Mouse (Mus musculus) adipocyte (in vitro differentiated cells): ENCODE data around the gene A630001G21Rik.
"Not testable (repeated sequence)": the region's sequence is repeated elsewhere in the genome, so short reads cannot be mapped to it uniquely, and the experiment has no call there.

ENCODE experiments used
- DNase-seq: peaks from one replicate; pipeline ENCODE4 v3.0.0-alpha.2; 2016; ENCODE audit warnings: low spot score

Gene A630001G21Rik

DNA sequence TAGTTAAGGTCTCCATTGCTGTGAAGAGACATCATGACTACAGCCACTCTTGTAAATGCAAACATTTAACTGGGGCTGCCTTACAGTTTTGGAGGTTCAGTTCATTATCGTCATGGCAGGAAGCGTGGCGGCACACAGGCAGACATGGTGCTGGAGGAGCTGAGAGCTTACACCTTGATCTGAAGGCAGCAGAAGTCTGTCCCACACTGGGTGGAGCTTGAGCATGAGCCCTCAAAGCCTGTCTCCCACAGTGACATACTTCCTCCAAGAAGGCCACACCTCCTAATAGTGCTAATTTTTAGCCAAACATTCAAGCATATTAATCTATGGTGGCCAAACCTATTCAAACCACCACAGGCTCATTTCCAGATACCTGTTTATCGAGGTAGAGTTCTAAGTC lies at the start of gene A630001G21Rik:
TSS of gene A630001G21Rik (minus strand) at position 208 of the 400 bp plus-strand sequence.
- no peak for DNase-seq

- DNase-seq, result no peak
Observed at GRCm38 (mm10) chr1:85827166-85827565, 48.7 kb upstream of the A630001G21Rik start.

DNA sequence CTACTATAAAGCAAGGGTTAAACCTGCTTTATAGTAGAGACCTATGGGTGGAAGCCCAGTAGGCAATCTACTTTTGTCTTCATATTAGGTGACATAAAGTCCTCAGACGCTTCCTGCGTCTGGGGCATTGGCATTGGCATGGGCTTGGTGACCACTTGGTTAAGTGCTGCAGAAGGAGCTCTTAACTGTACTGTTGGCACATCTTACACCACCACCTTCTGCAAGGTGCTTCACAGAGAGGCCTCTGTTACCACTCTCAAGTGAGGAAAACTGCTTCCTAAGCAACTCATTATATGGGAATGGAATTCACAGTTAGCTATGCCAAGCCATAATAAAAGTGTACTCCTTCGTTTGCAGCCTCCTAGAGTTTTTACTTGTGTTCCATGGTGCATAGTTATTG lies 46.5 kb upstream of the A630001G21Rik start:
- DNase-seq, result no peak

GRCm38 (mm10) chr1:85822239-85822638 lies 43.8 kb upstream of the A630001G21Rik start:
- DNase-seq, result no peak

DNA sequence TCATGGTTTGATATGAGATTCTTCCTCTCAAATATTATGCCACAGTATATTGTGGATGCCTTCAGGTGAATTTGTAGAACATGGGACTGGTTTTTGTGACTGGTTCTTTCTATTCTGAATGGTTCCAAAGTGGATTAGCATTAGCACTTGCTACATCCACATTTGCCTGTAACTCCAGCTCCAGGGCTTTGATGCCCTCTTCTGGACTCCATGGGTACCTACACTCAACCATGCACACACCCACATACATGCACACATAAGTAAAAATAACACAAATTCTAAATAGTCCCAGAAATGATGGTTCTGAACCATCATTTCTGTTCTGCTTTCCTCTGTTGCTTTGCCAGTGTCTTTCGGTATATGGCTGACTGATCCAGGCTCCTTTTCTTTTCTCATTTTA lies 41.3 kb upstream of the A630001G21Rik start:
- DNase-seq, result no peak

DNA sequence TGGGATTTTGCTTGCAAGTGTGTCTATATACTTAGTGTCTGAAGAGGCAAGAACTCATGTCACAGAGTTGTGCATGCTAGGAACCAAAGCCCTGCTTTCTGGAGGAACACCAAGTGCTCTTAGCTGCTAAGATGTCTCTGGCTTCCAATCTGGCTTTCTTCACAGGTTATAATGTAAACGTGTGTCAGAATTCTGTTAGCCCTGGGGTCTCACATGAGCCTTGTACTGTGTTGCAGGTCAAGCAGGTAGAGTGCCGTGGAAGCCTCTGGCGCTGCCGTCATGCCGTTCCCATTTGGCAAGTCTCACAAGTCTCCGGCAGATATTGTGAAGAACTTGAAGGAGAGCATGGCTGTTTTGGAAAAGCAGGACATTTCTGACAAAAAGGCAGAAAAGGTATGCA lies 39.7 kb upstream of the A630001G21Rik start:
- no peak for DNase-seq

DNA sequence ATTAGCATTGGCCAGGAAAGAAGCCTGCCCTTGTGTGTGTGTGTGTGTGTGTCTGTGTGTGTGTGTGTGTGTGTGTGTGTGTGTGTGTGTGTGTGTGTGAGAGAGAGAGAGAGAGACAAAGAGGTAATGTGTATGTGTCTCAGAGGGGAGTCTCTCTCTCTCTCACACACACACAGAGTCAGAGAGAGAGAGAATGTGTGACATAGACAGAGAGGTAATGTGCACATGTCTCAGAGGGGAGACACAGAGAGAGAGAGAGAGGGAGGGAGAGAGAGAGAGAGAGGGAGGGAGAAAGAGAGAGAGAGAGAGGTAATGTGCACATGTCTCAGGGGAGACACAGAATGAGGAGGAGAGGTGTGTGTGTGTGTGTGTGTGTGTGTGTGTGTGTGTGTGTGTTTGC lies 35.8 kb upstream of the A630001G21Rik start:
- DNase-seq, result not testable (repeated sequence)

- no peak for DNase-seq
Observed at GRCm38 (mm10) chr1:85810787-85811186, 32.3 kb upstream of the A630001G21Rik start.

GRCm38 (mm10) chr1:85810343-85810742 lies 31.9 kb upstream of the A630001G21Rik start:
- DNase-seq, result peak; percentile 28

- no peak for DNase-seq
Observed at GRCm38 (mm10) chr1:85809256-85809655, 30.8 kb upstream of the A630001G21Rik start.

- no peak for DNase-seq
Observed at GRCm38 (mm10) chr1:85804551-85804950, 26.1 kb upstream of the A630001G21Rik start.

- no peak for DNase-seq
Observed at GRCm38 (mm10) chr1:85802517-85802916, 24.1 kb upstream of the A630001G21Rik start.

GRCm38 (mm10) chr1:85799776-85800175 lies 21.3 kb upstream of the A630001G21Rik start:
- DNase-seq, result no peak

- no peak for DNase-seq
Observed at GRCm38 (mm10) chr1:85795196-85795595, 16.8 kb upstream of the A630001G21Rik start.

DNA sequence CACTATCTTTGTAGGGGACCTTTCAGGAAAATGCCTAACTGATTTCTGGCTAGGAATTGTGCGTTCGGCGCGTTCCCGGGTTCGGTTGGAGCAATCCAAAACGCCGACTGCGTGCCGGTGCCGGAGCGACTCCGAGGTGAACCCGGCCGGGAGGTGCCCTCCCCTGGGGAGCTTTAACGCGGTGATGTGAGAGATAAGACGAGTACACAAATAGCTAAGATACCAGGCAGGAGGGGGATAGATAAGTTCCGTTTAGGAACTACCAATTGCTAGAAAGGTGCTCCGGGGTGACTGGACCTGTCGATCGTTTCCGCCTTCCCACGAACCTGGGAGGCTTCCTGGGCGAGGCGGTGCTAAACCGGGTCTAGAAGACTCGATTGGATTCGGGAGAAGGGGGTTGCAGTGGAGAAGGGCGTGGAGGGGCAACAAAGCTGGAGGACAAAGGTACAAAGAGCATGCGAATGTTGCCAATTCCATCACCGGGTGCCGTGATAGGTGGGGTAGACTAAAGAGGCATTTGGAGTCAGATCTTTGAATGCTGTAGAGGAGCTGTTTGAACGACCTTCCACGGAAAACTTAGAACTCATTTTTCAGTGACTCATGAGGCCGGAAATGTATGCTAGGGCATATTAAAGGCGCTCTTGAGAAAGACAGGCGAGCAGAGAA lies 15.8 kb upstream of the A630001G21Rik start:
- peak; percentile 56 for DNase-seq

- DNase-seq, result peak; percentile 83
Observed at GRCm38 (mm10) chr1:85793208-85794105, 15.0 kb upstream of the A630001G21Rik start, which contains the start of gene Cab39. Gene Cab39 (plus strand): TSS chr1:85793441.

DNA sequence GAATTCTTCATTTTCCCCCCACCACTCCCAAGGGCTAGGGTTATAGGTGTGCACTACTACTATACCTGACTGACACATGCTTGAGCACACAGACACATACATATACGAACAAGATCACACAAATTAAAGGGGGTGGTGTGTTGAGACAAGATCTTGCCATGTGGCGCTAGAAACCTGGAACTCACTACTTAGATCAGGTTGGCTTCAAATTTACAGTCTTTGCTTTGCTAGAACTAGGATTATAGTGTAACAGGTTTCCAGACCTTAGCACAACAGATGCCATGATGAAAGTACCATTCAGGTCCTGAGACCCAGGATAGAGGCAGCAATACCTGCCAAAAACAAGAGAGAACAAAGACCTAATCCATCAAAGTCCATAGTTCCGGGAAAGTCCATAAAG lies 13.0 kb upstream of the A630001G21Rik start:
- DNase-seq, result no peak

GRCm38 (mm10) chr1:85790565-85790964 lies 12.1 kb upstream of the A630001G21Rik start:
- no peak for DNase-seq

DNA sequence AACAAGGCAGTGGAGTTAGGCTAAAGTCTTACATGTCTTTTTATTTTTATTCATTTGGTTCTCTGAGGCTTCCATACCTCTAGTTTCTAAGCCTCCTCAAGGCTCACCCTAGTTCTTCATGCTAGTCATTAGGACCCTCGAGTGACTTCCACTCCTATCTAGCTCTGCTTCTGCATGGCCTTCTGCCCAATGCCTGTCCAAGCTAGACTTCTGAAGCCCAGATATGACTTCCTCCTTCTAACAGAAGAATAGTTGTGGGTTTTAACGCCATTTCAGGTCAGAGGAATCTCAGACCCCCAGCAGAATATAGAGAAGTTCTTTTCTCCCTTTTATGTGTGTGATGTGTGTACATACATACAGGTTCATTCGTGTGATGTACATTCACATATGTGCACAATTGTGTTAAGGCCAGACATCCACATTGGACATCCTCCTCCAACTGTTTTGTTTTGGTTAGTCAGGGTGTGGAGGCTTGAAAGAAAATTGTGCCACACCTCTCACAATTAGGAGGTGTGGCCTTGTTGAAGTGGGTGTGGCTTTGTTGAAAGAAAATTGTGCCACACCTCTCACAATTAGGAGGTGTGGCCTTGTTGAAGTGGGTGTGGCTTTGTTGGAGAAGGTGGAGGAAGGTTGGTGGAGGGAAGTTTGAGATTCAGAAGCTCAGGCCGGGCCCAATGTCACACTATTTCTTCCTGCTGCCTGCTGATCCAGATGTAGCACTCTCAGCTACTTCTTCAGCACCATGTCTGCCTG lies 1.2 kb upstream of the A630001G21Rik start:
- DNase-seq, result no peak

DNA sequence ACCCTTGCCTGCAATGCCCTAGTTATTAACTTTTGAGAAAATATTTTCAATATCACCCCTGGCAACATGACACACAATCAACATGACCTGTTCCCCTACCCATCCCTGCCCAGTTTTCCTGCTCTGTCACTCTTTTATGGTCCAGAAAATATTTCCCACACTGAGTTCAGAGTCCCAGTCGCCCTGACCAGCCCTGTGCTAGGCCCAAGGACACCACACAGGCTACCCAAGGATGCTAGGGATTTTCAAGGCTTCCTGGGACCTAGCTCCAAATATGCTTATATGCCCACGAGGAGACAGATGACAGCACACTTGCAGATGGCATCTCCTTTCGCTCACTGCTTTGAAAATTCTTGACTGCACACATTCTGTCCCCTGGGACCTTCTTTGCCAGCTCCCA lies 569 bp upstream of the A630001G21Rik start:
- peak; percentile 63 for DNase-seq

DNA sequence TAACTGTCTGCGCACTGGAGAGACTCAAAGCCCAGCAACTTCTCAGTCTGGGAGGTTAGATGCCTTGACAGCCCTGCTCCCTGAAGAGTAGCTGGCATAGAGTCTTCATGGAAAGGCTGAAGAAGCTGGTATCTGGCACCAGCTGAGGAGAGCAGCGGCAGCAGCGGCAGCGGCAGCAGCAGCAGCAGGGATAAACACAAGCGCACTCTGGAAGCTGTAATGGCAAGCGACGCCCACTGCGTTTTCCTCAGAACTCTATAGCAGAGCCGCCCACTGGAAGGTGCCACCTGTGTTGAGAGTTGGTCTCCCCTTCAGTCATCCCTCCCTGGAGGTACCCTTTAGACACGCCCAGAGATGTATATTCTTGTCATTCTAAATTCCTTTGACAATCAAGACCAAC lies 2.3 kb downstream of the A630001G21Rik start:
- DNase-seq, result no peak

- DNase-seq, result no peak
Observed at GRCm38 (mm10) chr1:85775136-85775535, 3.3 kb downstream of the A630001G21Rik start.
